Mouse (Mus musculus) erythroblast, embryonic 14.5 days (primary cell): Measurements from ENCODE around the gene Gm2974.
"Not testable (repeated sequence)": the region's sequence is repeated elsewhere in the genome, so short reads cannot be mapped to it uniquely, and the experiment has no call there.

ENCODE experiments used
- GATA1 ChIP-seq: IDR thresholded peaks from 2 replicates; pipeline ENCODE4 v1.6.1; 2012; ENCODE audit warnings: low read length, inconsistent platforms, mixed read lengths
- TAL1 ChIP-seq: IDR thresholded peaks from 3 replicates; pipeline ENCODE4 v1.6.1; 2012; ENCODE audit warnings: low read length, inconsistent platforms, mixed read lengths

DNA sequence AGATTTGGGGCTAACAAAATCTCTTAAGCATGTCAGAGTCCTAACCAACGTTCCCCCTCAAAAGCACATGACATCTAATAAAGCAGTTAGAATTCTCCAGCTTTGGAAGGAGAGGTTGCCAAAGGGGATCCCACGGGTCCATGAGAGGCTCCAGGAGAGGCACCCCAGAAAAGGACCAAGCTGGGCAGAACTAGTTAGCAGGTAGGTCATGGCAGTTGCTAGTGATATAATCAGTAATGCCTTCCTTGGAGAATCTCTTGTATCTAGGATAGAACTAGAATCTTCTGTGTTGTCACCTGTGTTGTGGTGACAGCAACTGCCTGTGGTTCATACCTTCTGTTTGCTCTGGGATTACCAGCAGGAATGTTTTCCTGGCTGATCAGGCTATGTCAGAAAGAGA, 17.6 kb upstream of the Gm2974 start, which contains the start of gene Gm3127:
- not testable (repeated sequence) for TF ChIP-seq TAL1, GATA1
